Mouse (Mus musculus) liver, postnatal 0 days (tissue): ENCODE data around the gene Psg16. TPM values are rescaled to one million over a fixed set of nuclear protein-coding genes. Genes with fewer than 3 reads are reported as not detected.

Experiments
- ATAC-seq: fragments of 200-750 bp; cut with Nextera tagmentation; 2 replicates; pipeline ENCODE4 v1.8.0; 2017; ENCODE audit warnings: mild to moderate bottlenecking, moderate library complexity
- DNase-seq: peaks from one replicate; pipeline ENCODE4 v3.0.0-alpha.2; 2016
- H3K27ac ChIP-seq: fragments of 300-500 bp; sonication (generic); 2 replicates; pipeline ENCODE4 v1.5.1; 2014; ENCODE audit warnings: antibody characterized with exemption, moderate library complexity, mild to moderate bottlenecking, low read depth
- H3K27me3 ChIP-seq: fragments of 300-500 bp; sonication (generic); 2 replicates; pipeline ENCODE4 v1.6.1; 2014; ENCODE audit warnings: low read length, control low read depth, mixed read lengths; ENCODE audit not compliant: insufficient read depth
- H3K36me3 ChIP-seq: fragments of 300-500 bp; sonication (generic); replicated peaks from 2 replicates; pipeline ENCODE4 v1.6.1; 2014; ENCODE audit warnings: mild to moderate bottlenecking, control low read depth, low read length, moderate library complexity, mixed read lengths; ENCODE audit not compliant: insufficient read depth
- H3K4me1 ChIP-seq: fragments of 300-500 bp; sonication (generic); 2 replicates; pipeline ENCODE4 v1.6.1; 2014; ENCODE audit warnings: antibody characterized with exemption, mild to moderate bottlenecking, control low read depth; ENCODE audit not compliant: insufficient read depth
- H3K4me2 ChIP-seq: fragments of 300-500 bp; sonication (generic); 2 replicates; pipeline ENCODE4 v1.6.1; 2014; ENCODE audit warnings: low read depth, mild to moderate bottlenecking, low read length, moderate library complexity, mixed read lengths
- H3K4me3 ChIP-seq: fragments of 300-500 bp; sonication (generic); 2 replicates; pipeline ENCODE4 v1.5.1; 2014; ENCODE audit warnings: low read depth, low read length
- H3K9ac ChIP-seq: fragments of 300-500 bp; sonication (generic); replicated peaks from 2 replicates; pipeline ENCODE4 v1.6.1; 2014; ENCODE audit warnings: mild to moderate bottlenecking, moderate library complexity
- H3K9me3 ChIP-seq: fragments of 300-500 bp; sonication (generic); 2 replicates; pipeline ENCODE4 v1.6.1; 2016; ENCODE audit warnings: mild to moderate bottlenecking, control low read depth, low read length, mixed read lengths
- CTCF ChIP-seq: sonication (generic); IDR thresholded peaks from 2 replicates; pipeline ENCODE4 v1.5.1; 2016; ENCODE audit warnings: antibody characterized with exemption, low read depth
- EP300 ChIP-seq: IDR thresholded peaks from 2 replicates; pipeline ENCODE4 v1.6.1; 2016; ENCODE audit warnings: antibody characterized with exemption, low read depth, mild to moderate bottlenecking
- WGBS: fragments of 180-500 bp; shearing (Covaris S2); extraction: QIAGEN DNeasy Blood & Tissue Kit; methylation state at CpG from one replicate; pipeline ENCODE4 v1.1.7; 2014; ENCODE audit not compliant: insufficient replicate concordance; 5-methylcytosine and 5-hydroxymethylcytosine counted together
- polyA plus RNA-seq: library from polyadenylated mRNA; unstranded; fragments of >200 nt; fragmentation: Nextera tagmentation; extraction: Ambion mirVana; gene quantifications from 2 replicates; pipeline ENCODE4 v1.2.1, GENCODE M21; 2015

The Psg16 gene
- polyA plus RNA-seq, 1 experiment from 2014 or later, result 0.54 TPM

DNA sequence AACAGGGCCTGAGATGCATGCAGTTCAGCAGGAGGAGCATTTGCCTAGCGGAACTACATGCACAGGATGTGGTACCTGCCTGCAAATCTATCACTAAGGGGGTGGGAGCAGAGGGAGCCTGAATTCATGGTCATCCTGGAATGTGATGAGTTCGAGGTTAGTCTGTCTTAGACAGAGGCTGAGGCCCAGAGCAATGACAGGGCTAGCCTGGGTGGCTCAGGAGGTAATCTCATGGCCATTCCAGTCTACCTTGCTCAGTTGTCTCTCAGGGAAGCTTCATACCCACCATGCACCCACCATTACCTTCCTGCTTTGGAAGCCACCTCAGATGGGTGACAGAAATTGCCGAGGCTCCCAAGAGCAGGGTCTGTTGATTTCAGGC, 14.4 kb upstream of the Psg16 start:
- ATAC-seq (no peak), DNase-seq (no peak)
- 46% methylated on average over 3 of the region's 3 CpGs for WGBS
- H3K27me3 ChIP-seq, result no peaks in the 10 kb centered on the region
- peak overlapping the region; percentile 47 for H3K4me3 ChIP-seq
- H3K36me3 ChIP-seq, result peaks cover 6% of the 10 kb centered on the region
- no peaks in the 10 kb centered on the region for H3K9me3 ChIP-seq
- H3K4me2 ChIP-seq, result peak overlapping the region; percentile 94
- peak overlapping the region; percentile 77 for H3K9ac ChIP-seq
- H3K4me1 ChIP-seq, result peaks cover 77% of the 10 kb centered on the region
- TF ChIP-seq CTCF, result no peak
- TF ChIP-seq EP300, result no peak
- peak overlapping the region; percentile 100 for H3K27ac ChIP-seq

DNA sequence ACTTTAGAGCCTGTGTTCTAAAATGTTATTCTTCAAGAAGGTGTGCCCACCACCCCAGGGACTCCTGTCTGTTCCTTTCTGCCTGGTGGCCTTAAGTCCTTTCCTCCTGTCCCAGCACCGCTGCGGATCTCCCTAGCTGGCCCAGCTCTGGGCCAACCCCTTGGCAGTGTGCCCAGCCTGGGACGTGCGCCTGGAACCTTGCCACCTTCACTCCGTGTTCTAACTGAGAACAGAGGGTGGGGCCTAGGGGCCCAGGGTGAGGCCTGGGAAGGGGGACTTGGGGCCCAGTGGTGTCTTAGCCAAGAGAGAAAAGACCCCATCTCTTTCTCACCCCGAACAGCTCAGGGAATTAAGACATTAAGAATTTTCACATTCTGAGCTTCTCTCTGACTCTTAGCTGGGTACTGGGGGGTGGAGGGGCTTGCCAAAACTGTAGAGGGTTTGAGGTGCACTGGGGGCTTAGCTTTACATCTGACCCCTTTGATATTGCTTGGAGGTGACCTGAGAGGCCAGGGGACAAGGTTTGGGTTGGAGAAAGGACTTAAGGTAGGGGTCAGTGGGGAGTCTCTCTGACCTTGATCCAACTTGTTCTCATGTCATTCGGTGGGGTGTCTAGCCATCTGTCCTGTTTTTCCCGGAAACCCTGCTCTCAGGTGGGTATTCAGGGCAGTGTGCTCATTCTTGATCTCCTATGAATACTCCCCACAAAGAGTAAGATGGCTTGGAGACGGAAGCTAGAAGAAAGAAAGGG, 13.6 kb upstream of the Psg16 start:
- TF ChIP-seq EP300, result peak; percentile 85
- TF ChIP-seq CTCF, result no peak
- Histone ChIP-seq H3K27ac (peak overlapping the region; percentile 100), H3K36me3 (peaks cover 3% of the 10 kb centered on the region; the same call in 1 of the 2 replicates), H3K9me3 (no peaks in the 10 kb centered on the region), H3K4me3 (peak overlapping the region; percentile 47), H3K4me2 (peak overlapping the region; percentile 94), H3K4me1 (peaks cover 77% of the 10 kb centered on the region), H3K27me3 (no peaks in the 10 kb centered on the region), H3K9ac (peak overlapping the region; percentile 77)
- ATAC-seq (peak; percentile 55), DNase-seq (peak; percentile 97)
- WGBS, result 12% methylated on average over 8 of the region's 9 CpGs

DNA sequence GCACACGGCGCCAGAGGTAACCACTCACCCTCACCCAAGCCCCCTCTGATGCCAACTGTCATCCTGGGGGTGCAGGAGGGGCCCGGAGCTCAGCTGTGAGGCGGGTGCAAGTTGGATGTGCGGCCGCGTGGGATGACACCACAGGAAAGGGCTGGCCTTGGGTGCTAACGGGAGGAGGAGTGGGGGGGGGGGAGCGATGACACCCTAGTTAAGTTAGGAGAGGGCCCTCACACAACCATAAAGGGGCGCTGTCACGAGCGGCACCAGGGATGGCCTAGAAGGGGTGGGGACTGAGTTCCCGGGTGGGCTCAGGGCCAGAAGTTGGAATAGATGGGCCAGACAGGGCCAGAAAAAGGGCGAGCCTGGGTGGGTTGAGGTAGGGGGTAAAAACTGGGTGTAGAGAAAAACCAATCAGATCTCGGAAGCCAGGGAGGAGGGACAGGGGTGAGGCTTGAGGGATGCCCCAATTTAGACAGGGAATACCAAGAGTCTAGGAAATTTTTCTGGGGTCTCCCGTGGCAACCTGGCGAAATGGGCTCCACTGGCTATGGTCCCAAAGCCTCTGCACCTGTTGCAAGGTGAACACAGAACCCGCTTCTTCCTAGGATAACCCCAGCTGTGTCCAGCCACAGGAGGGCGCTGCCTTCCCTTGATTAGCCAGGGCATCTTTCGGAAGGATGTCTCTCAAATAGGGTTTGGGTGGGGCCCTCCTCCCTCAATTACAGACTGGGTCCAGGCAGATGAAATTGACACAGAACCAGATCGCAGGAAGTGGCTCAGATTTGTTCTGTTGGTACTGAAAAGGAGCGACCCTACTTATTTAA, 12.8 kb upstream of the Psg16 start:
- Histone ChIP-seq H3K27me3 (no peaks in the 10 kb centered on the region), H3K9me3 (no peaks in the 10 kb centered on the region), H3K9ac (peak overlapping the region; percentile 77), H3K4me2 (peak overlapping the region; percentile 94), H3K27ac (peak overlapping the region; percentile 100), H3K4me1 (peaks cover 74% of the 10 kb centered on the region), H3K36me3 (no peaks in the 10 kb centered on the region), H3K4me3 (peak overlapping the region; percentile 47)
- TF ChIP-seq CTCF, result peak; percentile 80
- TF ChIP-seq EP300, result no peak
- ATAC-seq (peak; percentile 9), DNase-seq (peak; percentile 78)
- WGBS, result 33% methylated on average over 21 of the region's 22 CpGs

DNA sequence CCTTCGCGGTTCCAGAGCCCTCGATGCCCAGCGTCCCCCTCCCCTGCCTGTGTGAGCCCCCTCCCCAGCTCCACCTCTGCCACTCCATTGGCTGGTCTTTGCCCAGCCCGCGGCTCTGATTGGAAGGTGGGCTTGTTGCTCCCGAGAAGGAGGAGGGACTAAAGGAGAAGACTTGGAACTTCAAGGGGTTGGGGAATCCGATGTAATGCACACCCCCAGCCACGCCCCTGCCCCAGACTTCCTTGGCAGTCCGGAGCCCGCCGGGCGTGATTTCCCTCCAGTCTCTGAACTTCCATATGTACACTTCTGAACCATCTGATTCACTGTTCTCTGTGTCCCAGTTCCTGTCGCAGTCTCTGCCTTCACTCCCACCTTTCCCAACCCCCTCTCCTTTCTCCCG, 11.5 kb upstream of the Psg16 start, which contains the start of gene Hif3a:
TSS of gene Hif3a (minus strand) at position 39 of the 400 bp plus-strand sequence.
- Histone ChIP-seq H3K4me3 (peak within 1 kb of the TSS; percentile 47), H3K27ac (peak within 1 kb of the TSS; percentile 100), H3K9me3 (no peaks in the 10 kb centered on the region), H3K36me3 (no peaks in the 10 kb centered on the region), H3K4me1 (peaks cover 62% of the 10 kb centered on the region), H3K4me2 (peak within 1 kb of the TSS; percentile 94), H3K9ac (peak within 1 kb of the TSS; percentile 77), H3K27me3 (no peaks in the 10 kb centered on the region)
- ATAC-seq, result no peak
- TF ChIP-seq EP300, result no peak
- no peak for TF ChIP-seq CTCF
- 2% methylated on average over 15 of the region's 15 CpGs for WGBS
- peak; percentile 77 for DNase-seq

DNA sequence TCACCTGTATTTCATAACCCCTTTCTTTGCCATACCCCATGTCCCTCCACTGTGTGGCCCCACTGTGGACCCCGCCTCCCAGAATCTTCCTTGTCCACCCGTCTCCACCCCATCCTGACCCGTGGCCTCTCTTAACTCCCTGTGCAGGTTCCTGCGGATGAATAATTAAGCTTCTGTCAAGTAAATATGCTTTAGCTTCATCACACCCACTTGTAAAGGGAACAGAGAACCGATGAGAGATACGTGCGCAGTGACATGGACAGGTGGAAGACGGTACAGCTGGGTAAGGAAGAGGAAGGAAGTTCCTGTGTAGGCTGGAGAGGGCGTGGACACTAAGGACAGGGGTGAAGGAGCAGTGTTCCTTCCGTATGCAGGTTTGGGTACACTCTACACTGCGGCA, 11.0 kb upstream of the Psg16 start:
- H3K27ac ChIP-seq, result peak overlapping the region; percentile 100
- H3K9ac ChIP-seq, result peak overlapping the region; percentile 77
- DNase-seq, result peak; percentile 43
- H3K4me1 ChIP-seq, result peaks cover 59% of the 10 kb centered on the region
- TF ChIP-seq EP300 (no peak), CTCF (no peak; the same call in 1 of the 2 replicates)
- no peaks in the 10 kb centered on the region for H3K27me3 ChIP-seq
- no peaks in the 10 kb centered on the region for H3K9me3 ChIP-seq
- 2% methylated on average over 11 of the region's 11 CpGs for WGBS
- H3K36me3 ChIP-seq, result no peaks in the 10 kb centered on the region
- ATAC-seq, result no peak
- peak overlapping the region; percentile 94 for H3K4me2 ChIP-seq
- peak overlapping the region; percentile 47 for H3K4me3 ChIP-seq

DNA sequence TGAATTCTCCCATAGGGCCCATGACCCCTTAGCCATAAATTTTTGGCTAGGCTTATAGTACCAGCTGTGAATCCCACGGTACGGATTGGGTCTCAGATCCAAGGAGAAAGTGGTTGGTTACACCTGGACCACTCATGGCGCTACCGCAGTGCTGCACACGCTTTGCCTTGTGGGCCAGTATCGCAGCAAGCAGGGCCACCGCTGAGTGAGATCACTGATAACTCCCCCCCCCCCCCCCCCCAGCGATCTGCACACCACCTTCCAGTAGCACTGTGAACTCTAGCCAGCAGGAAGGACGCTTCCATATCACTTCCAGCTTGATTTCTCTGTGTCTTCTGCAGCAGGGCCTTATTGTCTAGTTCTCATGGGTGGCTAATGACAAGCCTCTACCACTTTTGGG, 8.2 kb upstream of the Psg16 start:
- DNase-seq (peak; percentile 21), ATAC-seq (no peak)
- no peak for TF ChIP-seq EP300
- no peak for TF ChIP-seq CTCF
- Histone ChIP-seq H3K4me2 (no peak overlapping the region), H3K4me3 (no peak overlapping the region), H3K4me1 (peaks cover 33% of the 10 kb centered on the region), H3K9me3 (no peaks in the 10 kb centered on the region), H3K27ac (no peak overlapping the region), H3K9ac (no peak overlapping the region), H3K36me3 (no peaks in the 10 kb centered on the region), H3K27me3 (no peaks in the 10 kb centered on the region)
- 54% methylated on average over 9 of the region's 9 CpGs for WGBS
